Mouse (Mus musculus): Measurements from ENCODE around the gene Srbd1.

Srbd1 gene

GRCm38 (mm10) chr17:86144537-86145078 is 367 bp downstream of the Srbd1 start:
- no peak for DNase-seq (ENCODE audit: extremely low spot score)

DNA sequence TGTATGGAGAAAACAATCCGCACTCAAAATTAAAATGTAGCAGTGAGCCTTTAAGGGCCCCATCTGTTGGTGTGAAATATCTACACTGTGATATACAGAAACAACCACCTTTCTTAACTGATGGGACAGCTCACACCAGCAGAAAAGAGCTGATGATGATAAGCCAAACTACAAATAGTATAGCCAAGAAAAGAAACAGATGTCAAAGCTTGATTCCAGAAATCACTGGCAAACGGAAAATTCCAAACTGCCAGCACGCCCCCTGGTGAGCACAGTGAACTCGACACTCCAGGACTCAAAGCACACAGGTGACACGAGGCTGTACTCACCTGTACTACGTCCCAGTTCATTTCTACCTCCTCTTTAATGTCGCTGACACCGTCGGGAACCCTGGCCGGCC is 9.1 kb downstream of the Srbd1 start:
- DNase-seq (ENCODE audit: extremely low spot score) = no peak

DNA sequence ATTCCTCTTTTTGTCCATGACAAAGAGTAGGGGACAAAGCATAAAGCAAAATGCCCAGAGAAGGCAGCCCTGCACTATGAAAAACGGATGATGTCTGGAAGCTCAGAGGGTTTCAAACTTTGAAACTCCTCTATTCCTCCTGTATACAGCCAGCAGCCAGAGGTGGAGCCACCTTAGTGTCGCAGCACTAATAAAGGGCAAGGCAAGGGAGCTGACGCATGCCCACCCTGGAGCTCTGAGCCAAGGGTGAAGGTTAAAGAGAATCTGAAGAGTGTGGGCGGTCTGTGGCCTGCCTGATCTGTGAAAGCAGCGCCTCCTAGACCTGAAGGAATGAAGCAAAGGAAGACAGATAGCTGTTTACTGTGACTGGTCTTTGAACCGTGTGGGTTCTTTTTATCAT is 10.5 kb downstream of the Srbd1 start:
- DNase-seq (ENCODE audit: extremely low spot score) = no peak

DNA sequence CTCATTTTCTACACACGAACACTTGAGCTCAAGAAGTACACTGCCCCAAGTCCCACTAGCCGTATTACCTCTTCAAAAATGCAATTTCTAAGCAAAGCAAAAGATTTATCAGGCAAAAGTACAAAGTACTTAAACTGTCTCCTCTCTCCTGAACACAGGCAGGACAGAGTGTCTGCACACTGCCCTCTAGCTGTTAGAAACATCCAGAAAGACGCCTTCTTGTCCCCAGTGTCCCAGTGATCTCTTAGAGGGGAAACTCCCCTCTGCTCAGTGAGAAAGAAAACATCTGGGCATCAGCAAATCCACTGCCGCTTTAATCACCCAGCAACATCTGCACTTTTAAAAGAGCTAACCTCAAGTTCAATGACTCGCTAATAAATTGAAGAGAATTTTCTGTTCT is 12.4 kb downstream of the Srbd1 start:
- DNase-seq (ENCODE audit: extremely low spot score) = no peak

GRCm38 (mm10) chr17:86128198-86128597 is 16.8 kb downstream of the Srbd1 start:
- no peak for DNase-seq (ENCODE audit: extremely low spot score)

DNA sequence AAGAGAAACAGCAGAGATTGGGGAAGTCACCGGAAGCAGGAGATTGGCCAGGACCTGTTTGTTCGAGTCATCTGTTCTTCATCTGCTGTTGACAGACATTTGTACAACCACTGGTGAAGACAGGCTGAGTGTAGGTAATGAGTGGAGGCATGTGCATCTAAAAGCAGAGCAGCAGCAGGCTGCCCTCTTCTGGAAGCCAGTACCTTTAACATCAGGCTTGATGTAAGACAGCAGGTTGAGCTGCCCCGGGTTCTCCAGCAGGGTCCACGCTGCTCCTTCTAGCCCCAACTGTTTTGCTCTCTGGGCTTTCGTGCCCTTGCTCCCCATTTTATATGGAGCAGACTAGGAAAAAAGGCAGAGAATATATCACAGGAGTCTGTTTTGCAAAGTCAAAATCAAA is 19.1 kb downstream of the Srbd1 start:
- DNase-seq (ENCODE audit: extremely low spot score) = no peak

DNA sequence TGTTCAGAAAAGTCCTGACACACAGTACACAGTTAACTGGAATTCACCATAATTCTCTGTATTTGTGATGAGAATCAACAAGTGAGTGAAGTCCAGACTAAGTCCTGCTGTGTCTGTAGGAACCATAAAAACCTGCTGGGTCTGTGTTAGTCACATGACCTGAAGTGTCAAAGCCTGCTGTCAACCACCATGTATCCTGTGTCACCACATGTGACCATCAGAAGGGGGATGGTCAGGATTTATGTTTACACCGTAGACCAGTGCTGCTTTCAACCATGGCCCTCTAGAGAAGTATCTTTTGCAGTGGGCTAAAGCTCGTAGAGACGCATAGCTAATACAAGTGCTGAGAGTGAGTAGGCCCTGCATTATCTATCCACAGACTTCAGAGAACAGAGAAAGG is 21.8 kb downstream of the Srbd1 start:
- no peak for DNase-seq (ENCODE audit: extremely low spot score)

DNA sequence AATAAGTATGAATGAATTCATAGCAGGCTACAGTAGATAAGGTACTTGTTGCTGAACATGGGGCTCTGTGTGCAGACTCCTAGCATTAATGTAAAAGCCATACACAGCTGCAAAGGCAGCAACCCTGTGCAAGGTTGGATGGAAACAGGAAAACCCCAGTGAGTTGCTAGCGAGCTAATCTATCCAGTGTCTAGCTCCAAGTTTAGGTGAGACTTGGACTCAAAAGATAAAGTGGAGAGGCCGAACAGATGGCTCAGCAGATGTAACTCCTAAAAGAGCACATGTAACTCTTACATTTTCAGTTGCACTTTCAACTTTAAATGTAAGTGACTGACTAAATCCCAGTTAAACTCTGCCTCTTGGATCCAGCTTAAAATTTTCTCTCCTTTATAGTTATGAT is 48.1 kb downstream of the Srbd1 start:
- no peak for DNase-seq (ENCODE audit: extremely low spot score)

- DNase-seq (ENCODE audit: extremely low spot score) = no peak
Measured at GRCm38 (mm10) chr17:86093124-86093523, 51.9 kb downstream of the Srbd1 start.

- no peak for DNase-seq (ENCODE audit: extremely low spot score)
Measured at GRCm38 (mm10) chr17:86091631-86092030, 53.3 kb downstream of the Srbd1 start.

DNA sequence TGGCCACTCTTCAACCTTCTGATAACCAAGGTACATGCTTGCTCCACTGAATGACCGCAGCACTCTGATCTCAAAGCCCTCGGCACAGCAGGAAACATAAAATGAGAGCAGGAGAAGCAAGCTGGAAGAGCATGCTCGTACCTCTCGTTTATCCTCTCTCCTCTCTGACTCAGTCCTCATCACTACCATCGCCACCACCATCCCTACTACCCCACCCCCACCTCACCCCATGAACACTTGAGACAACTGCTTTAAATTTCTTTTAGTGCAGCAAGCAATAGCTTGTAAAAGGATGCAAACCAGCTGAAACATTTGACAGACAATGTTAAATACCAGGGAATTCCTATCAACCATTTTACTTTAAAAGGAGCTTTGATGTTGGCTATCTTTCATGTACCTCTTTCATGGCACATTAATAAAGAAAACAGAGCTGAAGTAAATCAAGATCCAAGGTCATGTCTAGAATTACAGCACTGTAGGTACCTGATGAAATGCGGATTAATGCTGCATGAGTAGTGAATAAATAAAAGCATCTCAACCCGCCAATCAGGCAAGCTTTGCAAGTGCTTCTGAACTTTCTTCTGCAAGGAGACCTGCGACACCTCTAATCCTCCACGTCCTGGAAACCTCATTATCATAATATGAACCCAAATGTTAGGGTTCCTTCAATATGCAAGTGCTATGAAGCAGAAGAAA is 54.9 kb downstream of the Srbd1 start:
- no peak for DNase-seq (ENCODE audit: extremely low spot score)

- no peak for DNase-seq (ENCODE audit: extremely low spot score)
Measured at GRCm38 (mm10) chr17:86087922-86088321, 57.1 kb downstream of the Srbd1 start.

- no peak for DNase-seq (ENCODE audit: extremely low spot score)
Measured at GRCm38 (mm10) chr17:86086191-86086590, 58.8 kb downstream of the Srbd1 start.

- DNase-seq (ENCODE audit: extremely low spot score) = no peak
Measured at GRCm38 (mm10) chr17:86083207-86083606, 61.8 kb downstream of the Srbd1 start.

DNA sequence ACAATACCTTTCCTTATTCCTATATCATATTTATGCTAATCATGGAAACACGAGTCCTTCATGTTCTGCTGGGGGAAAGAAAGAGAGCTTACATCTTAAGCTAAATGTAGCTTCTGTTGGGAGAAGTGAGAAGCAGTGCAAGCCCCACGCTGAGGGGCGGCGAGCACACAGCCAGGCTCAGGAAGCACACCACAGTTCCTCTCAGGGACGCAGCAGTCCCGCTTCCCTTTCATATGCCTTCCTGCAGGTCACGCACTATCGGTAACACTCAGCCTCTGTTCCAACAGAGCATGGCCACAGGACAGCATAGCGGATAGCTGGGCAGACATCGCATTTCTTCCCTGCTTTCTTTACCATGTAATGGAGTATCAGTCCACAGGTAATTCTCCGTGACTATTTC is 66.9 kb downstream of the Srbd1 start:
- no peak for DNase-seq (ENCODE audit: extremely low spot score)

- no peak for DNase-seq (ENCODE audit: extremely low spot score)
Measured at GRCm38 (mm10) chr17:86067444-86067843, 77.5 kb downstream of the Srbd1 start.

DNA sequence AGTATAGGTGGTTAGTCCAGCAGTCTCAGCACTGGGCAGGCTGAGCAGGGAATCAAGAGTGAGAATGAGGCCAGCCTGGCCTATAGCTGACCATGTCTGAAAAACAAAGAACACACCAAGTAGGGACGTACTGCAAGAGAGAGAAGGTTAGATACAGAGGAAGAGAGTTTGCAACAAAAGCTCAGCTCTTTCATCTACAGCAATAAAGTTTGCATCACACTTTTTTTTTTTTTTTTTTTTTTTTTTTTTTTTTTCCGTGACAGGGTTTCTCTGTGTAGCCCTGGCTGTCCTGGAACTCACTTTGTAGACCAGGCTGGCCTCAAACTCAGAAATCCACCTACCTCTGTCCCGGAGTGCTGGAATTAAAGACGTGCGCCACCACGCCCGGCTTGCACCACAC is 79.1 kb downstream of the Srbd1 start:
- no peak for DNase-seq (ENCODE audit: extremely low spot score)

- DNase-seq (ENCODE audit: extremely low spot score) = peak; percentile 57
Measured at GRCm38 (mm10) chr17:86063461-86063860, 81.5 kb downstream of the Srbd1 start.

GRCm38 (mm10) chr17:86060911-86061310 is 84.1 kb downstream of the Srbd1 start:
- DNase-seq (ENCODE audit: extremely low spot score) = no peak

DNA sequence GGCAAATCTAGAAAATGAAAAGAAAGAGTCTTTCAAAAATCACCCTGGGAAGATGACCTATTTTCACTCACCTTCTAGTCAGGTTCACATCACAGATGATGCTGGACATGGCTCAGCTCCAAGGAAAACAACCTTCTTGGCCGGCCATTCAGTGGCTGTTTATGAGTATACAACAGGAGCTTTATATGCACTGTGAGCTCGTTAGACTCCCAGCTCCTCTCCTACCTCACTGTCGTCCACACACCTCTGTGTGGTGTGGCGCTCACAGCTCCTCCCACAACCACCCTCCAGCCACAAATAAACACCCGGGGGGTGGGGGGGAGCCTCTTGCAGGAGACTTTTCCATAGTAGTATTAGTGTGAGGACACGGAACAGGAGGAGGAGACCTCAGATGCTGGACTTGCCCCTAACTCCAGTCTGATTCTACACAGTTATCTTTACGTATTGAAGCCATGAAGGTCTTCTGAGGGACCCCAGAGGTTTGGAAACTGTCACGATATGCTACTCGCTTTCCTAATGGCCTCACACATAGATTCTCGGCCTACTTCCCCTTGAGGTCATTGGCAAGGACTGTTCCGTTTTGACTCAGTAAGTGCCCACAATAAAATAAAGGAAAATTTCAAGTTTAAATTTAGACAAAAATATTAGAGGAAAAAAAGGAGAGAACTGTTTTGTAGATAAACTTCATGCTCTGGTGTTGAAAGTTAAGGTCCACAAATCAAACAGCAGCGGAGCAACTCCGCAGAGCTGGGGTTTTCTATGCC is 104.6 kb downstream of the Srbd1 start:
- DNase-seq (ENCODE audit: extremely low spot score) = no peak

GRCm38 (mm10) chr17:86039741-86040140 is 105.2 kb downstream of the Srbd1 start:
- DNase-seq (ENCODE audit: extremely low spot score) = no peak

GRCm38 (mm10) chr17:86038211-86038648 is 106.7 kb downstream of the Srbd1 start:
- peak; percentile 17 for DNase-seq (ENCODE audit: extremely low spot score)

DNA sequence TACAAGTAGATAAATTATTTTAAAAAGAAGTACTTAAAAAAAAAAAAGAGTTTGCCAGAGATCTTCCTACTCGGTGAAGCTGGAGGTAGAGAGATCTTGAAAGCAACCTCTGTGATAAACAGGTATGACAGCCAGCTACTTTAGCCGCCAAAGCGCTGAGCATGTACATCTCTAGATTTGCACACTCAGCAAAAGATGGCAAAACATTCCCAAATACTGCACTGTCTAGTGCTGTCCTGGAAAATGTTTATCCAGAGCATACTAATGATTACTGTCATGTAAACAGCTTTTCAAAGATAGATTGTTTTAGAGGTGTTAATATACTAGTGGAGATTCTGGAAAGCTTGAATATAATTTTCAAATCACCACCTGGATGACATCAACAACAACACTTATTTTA is 109.4 kb downstream of the Srbd1 start:
- no peak for DNase-seq (ENCODE audit: extremely low spot score)
